Mouse (Mus musculus) c-Kit-positive CD71-positive TER-119-negative erythroid progenitor cells, embryonic 14.5 days (primary cell): ENCODE results near the gene Mavs.

Experiments used
- DNase-seq: peaks from one replicate; pipeline ENCODE4 v3.0.0-alpha.2; 2013; ENCODE audit warnings: low read depth

The Mavs gene

GRCm38 (mm10) chr2:131261481-131262212 is 27.8 kb downstream of the Mavs start:
- DNase-seq, result peak; percentile 46

GRCm38 (mm10) chr2:131262213-131262672 is 28.4 kb downstream of the Mavs start, which contains the start of gene Pank2:
Pank2 (plus strand) TSS chr2:131262495.
- peak; percentile 93 for DNase-seq

- DNase-seq, result peak; percentile 60
Observed at GRCm38 (mm10) chr2:131262680-131263670, 29.1 kb downstream of the Mavs start.

GRCm38 (mm10) chr2:131264027-131264426 is 30.2 kb downstream of the Mavs start:
- no peak for DNase-seq

GRCm38 (mm10) chr2:131265056-131265455 is 31.2 kb downstream of the Mavs start:
- DNase-seq, result no peak

- no peak for DNase-seq
Observed at GRCm38 (mm10) chr2:131275493-131275892, 41.6 kb downstream of the Mavs start.

- DNase-seq, result no peak
Observed at GRCm38 (mm10) chr2:131276722-131277121, 42.9 kb downstream of the Mavs start.

GRCm38 (mm10) chr2:131281596-131281995 is 47.7 kb downstream of the Mavs start:
- no peak for DNase-seq

GRCm38 (mm10) chr2:131286276-131286675 is 52.4 kb downstream of the Mavs start:
- no peak for DNase-seq

GRCm38 (mm10) chr2:131290669-131291068 is 56.8 kb downstream of the Mavs start:
- no peak for DNase-seq

GRCm38 (mm10) chr2:131296746-131297261 is 62.9 kb downstream of the Mavs start:
- DNase-seq, result no peak
